Mouse (Mus musculus) embryonic fibroblast, embryonic 13.5 days (primary cell): Measurements from ENCODE around the gene Yipf3.

Source experiments
- CTCF ChIP-seq: IDR thresholded peaks from 2 replicates; pipeline ENCODE4 v1.5.1; 2011; ENCODE audit warnings: mild to moderate bottlenecking, control low read depth, low read length, moderate library complexity, borderline replicate concordance; ENCODE audit not compliant: insufficient read depth
- POLR2A ChIP-seq: IDR thresholded peaks from 2 replicates; pipeline ENCODE4 v1.6.1; 2011; ENCODE audit warnings: low read depth, mild to moderate bottlenecking, control low read depth, low read length, moderate library complexity

DNA sequence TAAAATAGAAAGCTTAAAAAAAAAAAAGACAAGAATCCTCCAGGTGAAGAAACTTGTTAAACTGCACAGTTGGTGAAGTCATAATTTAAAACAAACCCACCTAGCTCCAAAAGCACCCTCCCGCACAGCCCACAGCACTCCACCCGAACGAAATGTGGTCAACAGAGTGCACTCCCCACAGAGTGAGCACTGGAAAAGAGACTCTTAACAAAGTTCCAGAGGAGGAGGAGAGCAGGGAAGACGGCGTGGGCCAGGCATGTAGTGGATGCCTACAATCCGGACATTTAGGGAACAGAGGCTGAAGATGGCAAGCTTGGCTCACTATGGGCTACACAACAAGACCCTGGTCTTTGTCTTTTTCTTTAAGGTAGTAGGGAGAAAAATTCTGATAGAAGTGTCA is 27.2 kb downstream of the Yipf3 start:
- no peak for TF ChIP-seq CTCF
- no peak for TF ChIP-seq POLR2A
